Mouse (Mus musculus): ENCODE data around the gene Strip1. TPM values are rescaled to one million over a fixed set of nuclear protein-coding genes. Genes with fewer than 3 reads are reported as not detected.
A peak's percentile ranks its signal among the peaks of the same experiment; 100 is the strongest.

Strip1 gene
- total RNA-seq, 1 experiment = 48.9 TPM

DNA sequence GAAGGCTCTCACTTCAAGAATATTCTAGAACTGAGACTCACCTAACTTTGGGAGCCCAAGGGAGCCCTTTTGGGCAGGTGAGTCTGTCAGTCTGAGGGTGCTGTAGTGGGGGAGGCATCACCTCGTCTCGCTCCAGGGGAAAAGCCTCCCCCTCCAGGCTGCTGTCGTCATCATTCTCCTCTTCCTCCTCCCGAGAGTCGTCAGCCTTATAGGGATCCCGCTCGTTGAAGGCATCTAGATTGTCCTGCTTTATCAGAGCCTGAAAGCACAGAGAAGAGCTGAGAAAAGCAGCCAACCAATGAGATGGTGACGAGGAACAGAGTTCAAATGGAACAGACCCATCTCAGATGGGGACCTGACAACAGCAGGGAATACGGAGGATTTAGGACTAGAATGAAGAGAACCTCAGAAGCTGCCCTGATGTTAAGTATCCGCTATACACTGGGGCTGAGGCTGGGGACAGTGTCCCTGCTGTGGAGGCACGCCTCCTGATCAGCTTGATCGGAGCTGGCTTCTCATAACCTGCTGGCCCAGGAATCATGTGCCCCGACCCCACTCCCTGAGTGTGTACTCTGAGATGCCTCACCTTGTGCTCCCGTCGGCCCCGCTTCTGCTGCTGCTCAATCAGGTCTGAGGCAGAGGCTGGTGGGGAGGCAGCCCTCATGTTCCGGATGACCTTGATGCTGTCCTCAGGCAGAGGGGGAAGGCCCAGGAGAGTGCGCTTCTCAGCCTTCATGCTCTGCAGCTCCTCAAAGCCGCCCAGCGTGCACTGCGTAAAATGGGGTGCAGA, 10.0 kb downstream of the Strip1 start:
- no peak for DNase-seq (ENCODE audit: low read depth, low spot score)
- Histone ChIP-seq H3K4me1 (ENCODE audit: control insufficient read depth in 2 of 2, insufficient read depth in 2 of 2, low read length in 2 of 2, poor library complexity in 1 of 2) (no peaks in the 10 kb centered on the region), H3K27ac (ENCODE audit: insufficient read depth, low read depth, low read length, poor library complexity, severe bottlenecking) (no peak overlapping the region), H3K9me3 (ENCODE audit: control insufficient read depth, insufficient read depth, low read depth, low read length) (no peaks in the 10 kb centered on the region), H3K36me3 (ENCODE audit: control insufficient read depth, insufficient read depth, low read length, poor library complexity, severe bottlenecking) (peaks cover 47% of the 10 kb centered on the region), H3K9ac (ENCODE audit: insufficient read depth, low read depth, low read length, poor library complexity, severe bottlenecking) (no peak overlapping the region), H3K4me3 (ENCODE audit: insufficient read depth in 1 of 2, low read depth in 1 of 2, low read length in 2 of 2, poor library complexity in 1 of 2, severe bottlenecking in 1 of 2) (no peak overlapping the region)
- in situ Hi-C loops (cut with MboI; ENCODE audit: low sequenced_read_pairs in 2 of 2, unreplicated experiment in 2 of 2) = no loop called here
- no peak for TF ChIP-seq CHD2 (IDR thresholded peaks at IDR 0.05; ENCODE audit: low read depth, low read length)
- no peak for TF ChIP-seq MAFK (IDR thresholded peaks at IDR 0.05; ENCODE audit: insufficient read depth, low read depth, low read length)
- no peak for TF ChIP-seq ZC3H11A (IDR thresholded peaks at IDR 0.05; ENCODE audit: borderline replicate concordance, low read depth, low read length)
- TF ChIP-seq HCFC1 (IDR thresholded peaks at IDR 0.05; ENCODE audit: borderline replicate concordance, insufficient read depth, low read length) = no peak
- TF ChIP-seq ZNF384 (IDR thresholded peaks at IDR 0.05; ENCODE audit: low read depth, low read length) = no peak

- no peak for DNase-seq (ENCODE audit: low read depth, low spot score)
- no peak for TF ChIP-seq HCFC1 (IDR thresholded peaks at IDR 0.05; ENCODE audit: borderline replicate concordance, insufficient read depth, low read length)
- TF ChIP-seq CHD2 (IDR thresholded peaks at IDR 0.05; ENCODE audit: low read depth, low read length) = no peak
- H3K27ac ChIP-seq (ENCODE audit: insufficient read depth, low read depth, low read length, poor library complexity, severe bottlenecking) = no peak overlapping the region
- H3K9me3 ChIP-seq (ENCODE audit: control insufficient read depth, insufficient read depth, low read depth, low read length) = no peaks in the 10 kb centered on the region
- H3K4me3 ChIP-seq (ENCODE audit: insufficient read depth in 1 of 2, low read depth in 1 of 2, low read length in 2 of 2, poor library complexity in 1 of 2, severe bottlenecking in 1 of 2) = no peak overlapping the region
- H3K9ac ChIP-seq (ENCODE audit: insufficient read depth, low read depth, low read length, poor library complexity, severe bottlenecking) = no peak overlapping the region
- peaks cover 48% of the 10 kb centered on the region for H3K36me3 ChIP-seq (ENCODE audit: control insufficient read depth, insufficient read depth, low read length, poor library complexity, severe bottlenecking)
- no peaks in the 10 kb centered on the region for H3K4me1 ChIP-seq (ENCODE audit: control insufficient read depth in 2 of 2, insufficient read depth in 2 of 2, low read length in 2 of 2, poor library complexity in 1 of 2)
- in situ Hi-C loops (cut with MboI; ENCODE audit: low sequenced_read_pairs in 2 of 2, unreplicated experiment in 2 of 2) = no loop called here
These were observed 11.6 kb downstream of the Strip1 start for GRCm38 (mm10) chr3:107619911-107620310.

DNA sequence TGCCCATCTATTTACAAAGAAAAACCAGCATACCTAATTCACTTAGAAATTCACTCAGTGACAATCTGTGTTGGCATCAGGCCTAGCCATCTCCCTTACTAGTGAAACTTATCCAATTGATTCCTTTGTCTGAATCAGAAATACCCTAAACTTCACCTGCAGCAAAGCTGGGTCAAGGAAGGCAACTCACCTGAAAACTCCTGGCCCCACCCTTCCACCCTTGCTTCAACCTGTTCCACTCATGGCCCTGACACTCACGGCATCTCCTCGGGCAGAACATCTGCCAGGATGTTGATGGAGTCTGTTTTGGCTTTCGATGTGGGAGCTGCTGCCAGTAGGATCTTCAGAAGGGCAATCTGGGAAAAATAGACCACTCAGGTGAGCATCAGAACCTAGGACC, 13.7 kb downstream of the Strip1 start:
- no peak overlapping the region for H3K4me3 ChIP-seq (ENCODE audit: insufficient read depth in 1 of 2, low read depth in 1 of 2, low read length in 2 of 2, poor library complexity in 1 of 2, severe bottlenecking in 1 of 2)
- peaks cover 57% of the 10 kb centered on the region for H3K36me3 ChIP-seq (ENCODE audit: control insufficient read depth, insufficient read depth, low read length, poor library complexity, severe bottlenecking)
- in situ Hi-C loops (cut with MboI; ENCODE audit: low sequenced_read_pairs in 2 of 2, unreplicated experiment in 2 of 2) = no loop called here
- no peak for DNase-seq (ENCODE audit: low read depth, low spot score)
- H3K9me3 ChIP-seq (ENCODE audit: control insufficient read depth, insufficient read depth, low read depth, low read length) = no peaks in the 10 kb centered on the region
- H3K9ac ChIP-seq (ENCODE audit: insufficient read depth, low read depth, low read length, poor library complexity, severe bottlenecking) = no peak overlapping the region
- H3K27ac ChIP-seq (ENCODE audit: insufficient read depth, low read depth, low read length, poor library complexity, severe bottlenecking) = no peak overlapping the region
- no peaks in the 10 kb centered on the region; a peak in 1 of 4 replicates for H3K4me1 ChIP-seq (ENCODE audit: control insufficient read depth in 2 of 2, insufficient read depth in 2 of 2, low read length in 2 of 2, poor library complexity in 1 of 2)
- TF ChIP-seq ZNF384 (IDR thresholded peaks at IDR 0.05; ENCODE audit: low read depth, low read length) (no peak), CHD2 (IDR thresholded peaks at IDR 0.05; ENCODE audit: low read depth, low read length) (no peak), MAFK (IDR thresholded peaks at IDR 0.05; ENCODE audit: insufficient read depth, low read depth, low read length) (no peak), ZC3H11A (IDR thresholded peaks at IDR 0.05; ENCODE audit: borderline replicate concordance, low read depth, low read length) (no peak), HCFC1 (IDR thresholded peaks at IDR 0.05; ENCODE audit: borderline replicate concordance, insufficient read depth, low read length) (no peak)

DNA sequence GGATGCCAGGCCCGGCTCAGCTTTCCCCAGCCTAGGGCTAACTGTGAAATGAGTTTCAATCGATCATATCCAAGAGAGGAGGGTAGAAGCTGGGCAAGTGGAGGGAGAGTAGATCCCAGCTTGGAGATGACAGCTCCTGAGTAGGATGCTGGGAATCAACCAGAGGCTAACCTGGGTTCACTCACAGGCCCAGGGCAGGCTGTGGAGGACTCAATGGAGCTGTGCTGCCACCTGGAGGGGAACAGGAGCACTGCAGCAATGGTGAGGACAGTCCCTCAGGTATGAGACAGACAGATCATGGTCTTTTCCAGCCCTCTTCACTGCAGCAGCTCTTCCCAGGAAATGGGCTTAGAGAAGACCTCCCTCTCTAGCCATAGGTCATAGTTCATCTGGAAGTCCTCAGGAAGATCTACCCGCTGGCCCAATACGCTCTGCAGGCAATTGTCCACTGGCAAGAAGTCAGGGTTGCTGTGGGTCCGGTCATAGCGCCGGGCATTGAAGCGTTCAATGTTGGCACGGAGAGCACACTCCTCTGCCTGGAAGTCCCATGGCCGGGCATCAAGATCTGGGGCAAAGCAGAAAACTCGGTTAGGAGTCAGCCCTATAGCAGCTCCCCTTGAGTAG, 18.5 kb downstream of the Strip1 start:
- Histone ChIP-seq H3K9me3 (ENCODE audit: control insufficient read depth, insufficient read depth, low read depth, low read length) (no peaks in the 10 kb centered on the region), H3K9ac (ENCODE audit: insufficient read depth, low read depth, low read length, poor library complexity, severe bottlenecking) (no peak overlapping the region), H3K4me1 (ENCODE audit: control insufficient read depth in 2 of 2, insufficient read depth in 2 of 2, low read length in 2 of 2, poor library complexity in 1 of 2) (no peaks in the 10 kb centered on the region; a peak in 1 of 4 replicates), H3K4me3 (ENCODE audit: insufficient read depth in 1 of 2, low read depth in 1 of 2, low read length in 2 of 2, poor library complexity in 1 of 2, severe bottlenecking in 1 of 2) (no peak overlapping the region), H3K27ac (ENCODE audit: insufficient read depth, low read depth, low read length, poor library complexity, severe bottlenecking) (no peak overlapping the region), H3K36me3 (ENCODE audit: control insufficient read depth, insufficient read depth, low read length, poor library complexity, severe bottlenecking) (peaks cover 43% of the 10 kb centered on the region)
- peak; percentile 54 for DNase-seq (ENCODE audit: low read depth, low spot score)
- in situ Hi-C loops (cut with MboI; ENCODE audit: low sequenced_read_pairs in 2 of 2, unreplicated experiment in 2 of 2) = no loop called here
- TF ChIP-seq ZNF384 (IDR thresholded peaks at IDR 0.05; ENCODE audit: low read depth, low read length) (no peak), CHD2 (IDR thresholded peaks at IDR 0.05; ENCODE audit: low read depth, low read length) (no peak), ZC3H11A (IDR thresholded peaks at IDR 0.05; ENCODE audit: borderline replicate concordance, low read depth, low read length) (peak; percentile 36; the same call in 1 of the 2 replicates)
